Mouse (Mus musculus) forebrain, postnatal 0 days (tissue): ENCODE results near the gene Lpp. TPM values are rescaled to one million over a fixed set of nuclear protein-coding genes. Genes with fewer than 3 reads are reported as not detected.

ENCODE experiments used
- ATAC-seq: fragments of 200-750 bp; cut with Nextera tagmentation; 2 replicates; pipeline ENCODE4 v1.8.0; 2017; ENCODE audit warnings: mild to moderate bottlenecking, moderate library complexity
- DNase-seq: peaks from one replicate; pipeline ENCODE4 v3.0.0-alpha.2; 2015
- H3K27ac ChIP-seq: fragments of 300-500 bp; sonication (generic); 2 replicates; pipeline ENCODE4 v1.5.1; 2014; ENCODE audit warnings: low read depth, mild to moderate bottlenecking, antibody characterized with exemption, low read length, moderate library complexity, mixed read lengths
- H3K27me3 ChIP-seq: fragments of 300-500 bp; sonication (generic); 2 replicates; pipeline ENCODE4 v1.6.1; 2014; ENCODE audit warnings: mild to moderate bottlenecking, low read length, mixed read lengths; ENCODE audit not compliant: insufficient read depth
- H3K36me3 ChIP-seq: fragments of 300-500 bp; sonication (generic); 2 replicates; pipeline ENCODE4 v1.6.1; 2014; ENCODE audit warnings: mild to moderate bottlenecking, moderate library complexity; ENCODE audit not compliant: insufficient read depth
- H3K4me1 ChIP-seq: fragments of 300-500 bp; sonication (generic); 2 replicates; pipeline ENCODE4 v1.6.1; 2014; ENCODE audit warnings: antibody characterized with exemption; ENCODE audit not compliant: insufficient read depth
- H3K4me2 ChIP-seq: fragments of 300-500 bp; sonication (generic); 2 replicates; pipeline ENCODE4 v1.6.1; 2014; ENCODE audit warnings: low read depth, mild to moderate bottlenecking, moderate library complexity
- H3K4me3 ChIP-seq: fragments of 300-500 bp; sonication (generic); 2 replicates; pipeline ENCODE4 v1.5.1; 2014; ENCODE audit warnings: low read depth, low read length, mixed read lengths
- H3K9ac ChIP-seq: fragments of 300-500 bp; sonication (generic); 2 replicates; pipeline ENCODE4 v1.6.1; 2014; ENCODE audit warnings: mild to moderate bottlenecking
- H3K9me3 ChIP-seq: fragments of 300-500 bp; sonication (generic); 2 replicates; pipeline ENCODE4 v1.6.1; 2016; ENCODE audit warnings: low read length
- CTCF ChIP-seq: sonication (generic); IDR thresholded peaks from 2 replicates; pipeline ENCODE4 v1.5.1; 2016; ENCODE audit warnings: antibody characterized with exemption, control low read depth, low read depth
- WGBS: fragments of 180-500 bp; shearing (Covaris S2); extraction: QIAGEN DNeasy Blood & Tissue Kit; methylation state at CpG from one replicate; pipeline ENCODE4 v1.1.7; 2014; 5-methylcytosine and 5-hydroxymethylcytosine counted together
- polyA plus RNA-seq: library from polyadenylated mRNA; unstranded; fragments of >200 nt; fragmentation: Nextera tagmentation; extraction: Ambion mirVana; gene quantifications from 2 replicates; pipeline ENCODE4 v1.2.1, GENCODE M21; 2015
- total RNA-seq: library from RNA; depleted of rRNA; stranded (reverse); fragments of >200 nt; gene quantifications from 2 replicates; pipeline ENCODE4 v1.2.3, GENCODE M21; 2014

Lpp gene
- total and polyA plus RNA-seq, 2 experiments from 2014 or later: 6.2 to 9.4 TPM

DNA sequence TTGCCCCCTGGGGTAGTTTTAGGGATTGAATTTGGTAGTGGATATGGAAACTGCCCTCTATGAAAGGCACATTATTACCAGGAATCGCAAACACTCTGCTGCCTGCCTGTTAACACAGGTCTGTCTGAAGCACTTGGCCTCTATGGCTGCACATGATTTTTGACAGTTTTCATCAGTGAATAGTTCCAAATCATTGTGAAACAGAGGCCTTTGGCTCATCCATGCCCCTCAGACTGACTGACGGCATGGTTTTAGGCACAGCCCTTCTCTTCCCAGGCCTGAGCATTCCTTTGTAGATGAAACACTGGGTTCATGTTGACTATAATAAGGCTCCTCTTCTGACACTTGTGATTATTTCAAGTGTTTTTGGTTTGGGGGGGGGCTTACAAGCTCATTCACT, 189.5 kb downstream of the Lpp start:
- Histone ChIP-seq H3K9ac (no peak overlapping the region), H3K4me3 (no peak overlapping the region), H3K4me2 (no peak overlapping the region), H3K9me3 (no peaks in the 10 kb centered on the region), H3K27ac (no peak overlapping the region), H3K27me3 (no peaks in the 10 kb centered on the region), H3K36me3 (no peaks in the 10 kb centered on the region), H3K4me1 (no peaks in the 10 kb centered on the region)
- DNase-seq (no peak), ATAC-seq (no peak)
- TF ChIP-seq CTCF: no peak
- 92% methylated on average over 2 of the region's 2 CpGs for WGBS

DNA sequence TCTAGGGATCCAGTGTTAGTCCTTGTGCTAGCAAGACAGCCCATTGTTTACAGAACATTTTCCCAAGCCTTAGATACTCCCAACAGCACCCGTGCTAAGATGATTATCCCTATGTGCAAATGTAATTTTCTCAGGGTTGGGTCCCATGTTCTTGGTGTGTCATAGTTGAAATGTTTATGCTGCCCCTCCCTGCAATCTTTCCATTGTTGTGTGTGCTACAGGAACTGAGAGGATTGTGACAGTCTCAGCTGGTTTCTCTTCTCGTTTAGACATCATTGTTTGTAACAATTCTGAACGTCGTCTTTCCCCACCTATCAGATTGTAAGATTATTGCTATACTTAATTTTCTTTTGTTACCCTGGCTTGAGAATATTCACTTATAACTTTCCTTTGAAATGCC, 200.2 kb downstream of the Lpp start:
- Histone ChIP-seq H3K27me3 (no peaks in the 10 kb centered on the region), H3K27ac (no peak overlapping the region), H3K4me3 (no peak overlapping the region), H3K9ac (no peak overlapping the region), H3K4me2 (no peak overlapping the region), H3K36me3 (no peaks in the 10 kb centered on the region), H3K9me3 (no peaks in the 10 kb centered on the region), H3K4me1 (no peaks in the 10 kb centered on the region)
- DNase-seq (no peak), ATAC-seq (no peak)
- WGBS: 80% methylated on average over 4 of the region's 4 CpGs
- TF ChIP-seq CTCF: no peak

DNA sequence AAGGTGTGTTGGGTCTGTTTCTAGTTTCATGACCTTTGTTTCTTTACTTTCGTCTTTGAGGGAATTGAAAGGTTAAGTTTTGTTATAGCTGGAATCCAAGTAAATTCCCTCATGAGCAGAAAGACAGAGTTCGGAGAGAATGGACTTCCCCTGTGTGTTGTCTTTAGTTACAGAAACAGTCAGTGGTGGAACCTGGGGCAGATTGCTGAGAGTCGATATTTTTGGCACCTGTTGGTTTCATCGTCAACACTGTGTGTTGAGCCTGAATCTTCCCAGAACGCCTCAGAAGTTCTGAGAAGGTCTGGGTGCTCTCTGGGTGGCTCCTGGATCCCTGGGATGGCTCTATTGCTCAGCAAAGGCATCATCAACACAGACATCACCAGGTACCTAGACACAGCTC, 201.2 kb downstream of the Lpp start:
- no peak overlapping the region for H3K27ac ChIP-seq
- no peaks in the 10 kb centered on the region for H3K27me3 ChIP-seq
- no peak overlapping the region for H3K9ac ChIP-seq
- H3K4me1 ChIP-seq: no peaks in the 10 kb centered on the region
- no peaks in the 10 kb centered on the region for H3K36me3 ChIP-seq
- no peak overlapping the region for H3K4me3 ChIP-seq
- ATAC-seq (no peak), DNase-seq (no peak)
- H3K9me3 ChIP-seq: no peaks in the 10 kb centered on the region
- no peak overlapping the region for H3K4me2 ChIP-seq
- TF ChIP-seq CTCF: no peak
- 88% methylated on average over 5 of the region's 5 CpGs for WGBS

DNA sequence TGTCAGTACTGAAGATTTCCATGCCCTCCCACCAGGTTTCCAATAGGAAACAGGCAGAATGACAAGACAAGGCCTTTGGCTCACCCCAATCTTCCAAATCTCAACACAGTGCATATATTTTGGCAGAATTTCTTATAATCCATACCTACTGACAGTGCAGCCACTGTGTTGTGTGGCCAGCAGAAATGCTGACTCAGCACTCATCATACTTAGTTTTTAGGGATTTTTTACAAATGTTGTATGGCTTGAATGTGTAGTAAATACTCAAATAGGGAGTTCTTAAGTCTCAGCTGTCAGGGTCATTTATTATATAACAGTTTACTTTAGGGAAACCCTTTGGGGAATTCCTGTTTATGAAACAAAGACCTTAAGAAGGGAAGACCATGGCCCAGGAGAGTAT, 202.2 kb downstream of the Lpp start:
- TF ChIP-seq CTCF: no peak
- no peaks in the 10 kb centered on the region for H3K9me3 ChIP-seq
- DNase-seq: no peak
- H3K4me1 ChIP-seq: no peaks in the 10 kb centered on the region
- H3K9ac ChIP-seq: no peak overlapping the region
- H3K27me3 ChIP-seq: no peaks in the 10 kb centered on the region
- no peak overlapping the region for H3K4me2 ChIP-seq
- H3K4me3 ChIP-seq: no peak overlapping the region
- ATAC-seq: no peak
- H3K27ac ChIP-seq: no peak overlapping the region
- H3K36me3 ChIP-seq: no peaks in the 10 kb centered on the region

DNA sequence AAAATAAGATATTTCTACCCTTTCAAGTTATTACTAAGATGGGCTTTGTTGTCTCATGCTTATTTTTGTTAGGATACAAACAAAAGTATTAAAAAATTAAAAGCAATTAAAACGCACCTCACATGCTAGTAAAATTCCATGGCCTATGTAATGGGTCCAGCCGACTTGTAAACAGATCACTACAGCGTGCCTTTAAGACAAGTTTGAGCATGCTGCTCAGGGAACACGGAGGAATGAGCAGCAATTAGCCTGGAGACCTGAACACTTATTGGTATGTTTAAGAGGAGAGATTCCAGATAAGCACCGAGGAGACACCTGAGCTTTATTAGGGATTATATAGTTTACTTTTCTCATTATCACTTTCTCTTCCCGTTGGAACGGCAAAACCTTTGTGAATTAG, 205.3 kb downstream of the Lpp start:
- H3K36me3 ChIP-seq: no peaks in the 10 kb centered on the region
- H3K4me3 ChIP-seq: no peak overlapping the region
- H3K27me3 ChIP-seq: no peaks in the 10 kb centered on the region
- 76% methylated on average over 7 of the region's 7 CpGs for WGBS
- TF ChIP-seq CTCF: no peak
- H3K4me2 ChIP-seq: no peak overlapping the region
- no peak overlapping the region for H3K9ac ChIP-seq
- DNase-seq (no peak), ATAC-seq (no peak)
- H3K27ac ChIP-seq: no peak overlapping the region
- H3K4me1 ChIP-seq: no peaks in the 10 kb centered on the region
- no peaks in the 10 kb centered on the region for H3K9me3 ChIP-seq

DNA sequence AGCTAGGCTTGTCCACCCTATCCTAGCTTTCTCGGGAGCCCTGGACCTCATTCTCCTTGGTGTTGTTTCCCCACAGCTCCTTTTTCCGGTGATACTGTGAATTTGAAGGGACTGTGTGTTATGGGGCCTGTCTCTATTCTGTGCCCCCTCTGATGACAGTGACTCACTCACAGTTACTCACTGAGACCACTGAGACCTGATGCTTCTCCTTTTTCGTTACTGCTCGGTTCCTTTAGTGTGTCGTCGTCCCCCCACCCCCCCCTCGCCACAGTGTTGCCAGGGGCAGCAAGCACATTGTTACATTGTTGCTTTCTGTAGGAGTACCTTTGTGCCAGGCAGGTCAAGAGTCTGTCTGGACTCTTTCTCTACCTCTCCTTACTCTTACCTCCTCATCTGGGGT, 206.5 kb downstream of the Lpp start:
- DNase-seq (no peak), ATAC-seq (no peak)
- Histone ChIP-seq H3K4me2 (no peak overlapping the region), H3K4me1 (no peaks in the 10 kb centered on the region), H3K4me3 (no peak overlapping the region), H3K27ac (no peak overlapping the region), H3K27me3 (no peaks in the 10 kb centered on the region), H3K9me3 (no peaks in the 10 kb centered on the region), H3K36me3 (no peaks in the 10 kb centered on the region), H3K9ac (no peak overlapping the region)
- 76% methylated on average over 7 of the region's 7 CpGs for WGBS
- no peak for TF ChIP-seq CTCF

DNA sequence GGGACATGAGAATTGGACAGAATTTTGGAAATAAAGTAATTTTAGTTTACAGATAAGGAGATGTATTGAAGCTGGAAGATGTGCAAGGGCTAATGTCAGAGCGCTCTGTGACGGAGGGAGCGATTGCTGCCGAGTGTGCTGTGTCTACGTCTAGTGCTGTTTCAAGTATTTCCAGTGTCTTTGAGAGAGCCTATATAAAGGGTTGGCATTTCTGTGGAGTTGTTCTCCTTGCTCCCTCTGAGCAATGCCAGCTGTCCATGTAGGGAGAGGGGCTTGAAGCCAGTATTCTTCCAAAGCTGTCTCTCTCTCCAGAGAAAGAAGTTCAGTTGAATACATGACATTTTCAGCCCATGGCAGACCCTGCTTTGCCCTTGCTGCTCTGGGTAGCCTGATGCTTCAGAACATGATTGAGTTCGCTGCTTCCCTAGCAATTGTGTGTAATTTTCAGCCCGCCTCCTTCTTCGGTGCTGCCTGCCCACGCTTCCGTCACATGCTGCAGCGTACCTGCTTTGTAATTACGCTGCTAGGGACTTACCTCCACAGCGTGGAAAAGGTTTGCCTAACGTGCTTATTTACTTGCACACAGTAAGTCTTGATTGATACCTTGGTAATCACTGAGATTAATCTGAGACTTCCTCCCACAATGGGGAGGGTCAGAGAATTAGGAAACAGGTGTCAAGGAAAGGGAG, 207.1 kb downstream of the Lpp start:
- H3K9me3 ChIP-seq: no peaks in the 10 kb centered on the region
- no peaks in the 10 kb centered on the region for H3K27me3 ChIP-seq
- H3K4me3 ChIP-seq: no peak overlapping the region
- no peak overlapping the region for H3K4me2 ChIP-seq
- H3K9ac ChIP-seq: no peak overlapping the region
- ATAC-seq: peak; percentile 50
- WGBS: 76% methylated on average over 14 of the region's 14 CpGs
- H3K27ac ChIP-seq: no peak overlapping the region
- peak; percentile 30 for DNase-seq
- no peak for TF ChIP-seq CTCF
- no peaks in the 10 kb centered on the region for H3K36me3 ChIP-seq
- H3K4me1 ChIP-seq: no peaks in the 10 kb centered on the region
